Mouse (Mus musculus) cerebellum, postnatal 25 days (tissue): ENCODE measurements around the gene Abhd8.

ENCODE experiments used
- DNase-seq, 2 experiments: peaks; one replicate each; pipeline ENCODE4 v3.0.0; 2021; ENCODE audit warnings: mixed read lengths in 2 of 2

Abhd8 gene

GRCm38 (mm10) chr8:71463188-71464033 is at the start of gene Abhd8:
Gene Abhd8, minus strand, starts transcription at chr8:71463655.
- peak; percentile 100 for DNase-seq

GRCm38 (mm10) chr8:71511644-71512043 is 48.2 kb upstream of the Abhd8 start, which contains the start of gene Plvap:
Gene Plvap, minus strand, starts transcription at chr8:71511752.
- no peak for DNase-seq

- no peak for DNase-seq
Measured at GRCm38 (mm10) chr8:71509316-71509715, 45.9 kb upstream of the Abhd8 start.

GRCm38 (mm10) chr8:71507589-71508104 is 44.2 kb upstream of the Abhd8 start:
- DNase-seq, result peak; percentile 80 to 89

GRCm38 (mm10) chr8:71505979-71506378 is 42.5 kb upstream of the Abhd8 start:
- peak; percentile 72 to 82 for DNase-seq

GRCm38 (mm10) chr8:71505326-71505725 is 41.9 kb upstream of the Abhd8 start:
- DNase-seq, result no peak

GRCm38 (mm10) chr8:71504349-71504748 is 40.9 kb upstream of the Abhd8 start:
- no peak for DNase-seq

- DNase-seq, result peak in 1 of 2 experiments; percentile 32
Measured at GRCm38 (mm10) chr8:71498816-71499690, 35.6 kb upstream of the Abhd8 start.

- peak in 1 of 2 experiments; percentile 41 for DNase-seq
Measured at GRCm38 (mm10) chr8:71497881-71498501, 34.5 kb upstream of the Abhd8 start.

GRCm38 (mm10) chr8:71497077-71497645 is 33.7 kb upstream of the Abhd8 start:
- peak; percentile 54 for DNase-seq

- DNase-seq, result peak; percentile 82 to 89
Measured at GRCm38 (mm10) chr8:71496481-71496880, 33.0 kb upstream of the Abhd8 start.

- DNase-seq, result peak; percentile 28 to 48
Measured at GRCm38 (mm10) chr8:71495811-71496210, 32.4 kb upstream of the Abhd8 start.

- peak; percentile 89 to 93 for DNase-seq
Measured at GRCm38 (mm10) chr8:71495039-71495438, 31.6 kb upstream of the Abhd8 start.

- peak; percentile 85 to 88 for DNase-seq
Measured at GRCm38 (mm10) chr8:71488454-71488853, 25.0 kb upstream of the Abhd8 start.

- peak; percentile 84 to 89 for DNase-seq
Measured at GRCm38 (mm10) chr8:71487691-71488445, 24.4 kb upstream of the Abhd8 start, which contains the start of gene Gtpbp3. Gene Gtpbp3, plus strand, starts transcription at chr8:71488103.

GRCm38 (mm10) chr8:71486136-71486529 is 22.7 kb upstream of the Abhd8 start:
- peak in 1 of 2 experiments; percentile 41 for DNase-seq

- peak; percentile 91 to 93 for DNase-seq
Measured at GRCm38 (mm10) chr8:71485142-71486135, 22.0 kb upstream of the Abhd8 start, which contains the start of gene Ano8. Gene Ano8, minus strand, starts transcription at chr8:71485963.

- DNase-seq, result no peak
Measured at GRCm38 (mm10) chr8:71484736-71485135, 21.3 kb upstream of the Abhd8 start.

- no peak for DNase-seq
Measured at GRCm38 (mm10) chr8:71483932-71484331, 20.5 kb upstream of the Abhd8 start.

- no peak for DNase-seq
Measured at GRCm38 (mm10) chr8:71478943-71479342, 15.5 kb upstream of the Abhd8 start.
